Mouse (Mus musculus): Measurements from ENCODE around the gene Tbx15.

The Tbx15 gene

DNA sequence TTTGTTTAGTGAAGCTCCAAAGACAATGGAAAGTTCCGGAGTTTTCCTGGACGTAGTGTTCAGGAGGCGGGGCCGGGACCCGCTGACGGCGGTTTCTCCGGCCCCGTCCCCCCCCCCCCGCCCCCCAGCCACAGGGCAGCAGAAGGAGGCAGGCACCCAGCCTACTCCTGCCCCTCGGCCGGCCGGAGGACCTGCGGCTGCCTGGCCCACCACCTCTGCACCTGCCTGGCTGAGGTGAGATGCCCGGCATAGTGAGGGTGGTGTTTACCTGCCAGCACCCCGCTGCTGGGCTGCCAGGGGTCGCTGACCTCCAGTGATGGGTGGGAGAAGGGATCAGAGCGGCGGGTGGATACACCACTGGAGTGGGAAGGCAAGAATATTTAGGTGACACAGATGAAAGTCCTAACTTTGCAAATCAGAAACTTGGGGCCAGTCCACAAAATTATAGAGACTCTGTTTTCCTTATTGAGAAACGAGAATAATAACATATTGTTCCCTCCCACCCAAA is at the start of gene Tbx15:
TSS of gene Tbx15 (plus strand) at position 169 of the 508 bp plus-strand sequence.
- DNase-seq: no peak

DNA sequence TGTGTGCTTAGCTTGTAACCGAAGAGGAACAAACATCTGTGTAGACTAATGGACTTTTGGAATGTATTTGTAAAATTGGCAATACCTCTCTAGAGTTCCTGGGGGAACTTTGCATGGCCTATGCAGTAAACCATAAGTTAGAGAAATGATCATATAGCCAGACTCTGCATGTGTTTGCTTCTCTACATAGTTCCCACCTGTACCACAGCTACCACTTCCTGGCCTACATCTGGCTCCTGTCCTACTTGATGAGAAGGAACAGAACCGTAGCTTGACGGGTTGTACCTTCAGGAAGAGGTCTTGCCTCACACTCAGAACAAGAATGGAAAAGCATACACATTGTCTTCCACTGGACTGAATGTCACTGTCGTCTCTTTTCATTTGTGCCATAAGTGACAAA is 46.6 kb upstream of the Tbx15 start:
- DNase-seq: no peak

DNA sequence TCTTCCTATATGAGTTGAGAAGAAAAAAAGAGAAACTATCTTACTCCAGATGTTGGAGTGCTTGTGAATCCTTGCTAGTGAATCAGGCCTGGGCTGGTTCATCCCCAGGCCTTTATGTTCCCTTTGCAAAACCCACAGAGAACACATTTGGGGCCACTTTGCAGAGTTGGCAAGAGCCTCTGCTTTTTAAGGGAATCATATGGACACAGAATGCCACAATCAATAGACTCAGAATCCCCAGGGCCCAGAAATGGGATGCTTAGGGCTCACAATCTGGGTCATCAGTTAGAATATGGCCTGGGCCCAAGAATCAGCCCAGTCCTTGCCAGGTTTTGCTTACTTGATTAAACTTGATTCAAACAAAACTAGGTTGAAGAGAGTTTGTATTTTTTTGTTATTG is 36.9 kb upstream of the Tbx15 start:
- no peak for DNase-seq

GRCm38 (mm10) chr3:99208416-99208815 is 31.8 kb upstream of the Tbx15 start:
- DNase-seq: no peak

GRCm38 (mm10) chr3:99211105-99211698 is 29.0 kb upstream of the Tbx15 start:
- DNase-seq: peak in 1 of 2 experiments; percentile 17

- DNase-seq: no peak
These were observed 12.4 kb upstream of the Tbx15 start for GRCm38 (mm10) chr3:99227807-99228206.

DNA sequence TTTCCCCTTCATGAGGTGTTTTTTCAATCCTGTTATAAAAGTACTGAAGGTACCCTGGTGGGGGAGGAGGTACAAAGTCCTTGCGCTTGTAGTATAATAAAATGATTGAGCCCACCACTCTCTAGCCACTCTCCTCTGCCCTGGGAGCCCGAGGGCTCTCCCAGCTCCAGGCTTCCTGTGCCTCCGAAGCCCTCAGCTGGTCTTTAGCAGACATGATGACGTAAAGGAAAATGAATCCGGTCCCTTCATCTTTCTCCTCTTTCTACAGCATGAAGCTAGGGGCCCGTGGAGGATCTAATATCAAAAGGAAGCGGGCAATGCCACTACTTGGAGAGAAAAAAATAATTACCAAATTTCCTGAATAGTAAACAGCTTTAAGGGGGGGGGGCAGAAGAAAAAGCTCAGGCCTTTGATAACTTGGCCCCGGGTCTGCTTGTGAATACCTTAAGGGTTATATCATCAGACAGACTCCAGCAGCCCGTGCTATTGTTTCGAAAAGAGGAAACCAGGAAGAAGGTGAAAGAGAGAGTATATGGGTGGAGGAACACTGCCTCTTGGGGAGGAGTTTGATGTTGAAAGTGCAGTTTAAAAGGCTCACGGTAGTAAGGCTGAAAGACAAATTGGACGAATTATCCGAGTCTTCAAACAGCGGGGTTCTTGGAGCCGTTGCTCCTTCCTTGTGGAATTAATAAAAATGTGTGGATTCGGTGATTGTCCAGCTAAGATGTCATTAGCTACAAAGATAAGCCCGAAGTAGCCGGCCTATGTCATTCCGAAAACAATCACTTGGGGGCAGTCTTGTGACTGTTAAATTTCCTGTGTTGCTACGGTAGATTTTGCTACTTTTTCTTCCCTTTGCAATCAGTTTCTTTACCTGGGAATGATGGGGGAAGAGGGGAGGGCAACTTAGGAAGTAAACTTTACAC is 6.5 kb upstream of the Tbx15 start:
- peak; percentile 70 to 73 for DNase-seq

- no peak for DNase-seq
These were observed 5.8 kb upstream of the Tbx15 start for GRCm38 (mm10) chr3:99234319-99234869.

GRCm38 (mm10) chr3:99235116-99235803 is 4.9 kb upstream of the Tbx15 start:
- no peak for DNase-seq

GRCm38 (mm10) chr3:99235804-99236755 is 4.1 kb upstream of the Tbx15 start:
- DNase-seq: no peak

GRCm38 (mm10) chr3:99238691-99239090 is 1.5 kb upstream of the Tbx15 start:
- no peak for DNase-seq

- no peak for DNase-seq
These were observed 708 bp upstream of the Tbx15 start for GRCm38 (mm10) chr3:99239301-99240045.

DNA sequence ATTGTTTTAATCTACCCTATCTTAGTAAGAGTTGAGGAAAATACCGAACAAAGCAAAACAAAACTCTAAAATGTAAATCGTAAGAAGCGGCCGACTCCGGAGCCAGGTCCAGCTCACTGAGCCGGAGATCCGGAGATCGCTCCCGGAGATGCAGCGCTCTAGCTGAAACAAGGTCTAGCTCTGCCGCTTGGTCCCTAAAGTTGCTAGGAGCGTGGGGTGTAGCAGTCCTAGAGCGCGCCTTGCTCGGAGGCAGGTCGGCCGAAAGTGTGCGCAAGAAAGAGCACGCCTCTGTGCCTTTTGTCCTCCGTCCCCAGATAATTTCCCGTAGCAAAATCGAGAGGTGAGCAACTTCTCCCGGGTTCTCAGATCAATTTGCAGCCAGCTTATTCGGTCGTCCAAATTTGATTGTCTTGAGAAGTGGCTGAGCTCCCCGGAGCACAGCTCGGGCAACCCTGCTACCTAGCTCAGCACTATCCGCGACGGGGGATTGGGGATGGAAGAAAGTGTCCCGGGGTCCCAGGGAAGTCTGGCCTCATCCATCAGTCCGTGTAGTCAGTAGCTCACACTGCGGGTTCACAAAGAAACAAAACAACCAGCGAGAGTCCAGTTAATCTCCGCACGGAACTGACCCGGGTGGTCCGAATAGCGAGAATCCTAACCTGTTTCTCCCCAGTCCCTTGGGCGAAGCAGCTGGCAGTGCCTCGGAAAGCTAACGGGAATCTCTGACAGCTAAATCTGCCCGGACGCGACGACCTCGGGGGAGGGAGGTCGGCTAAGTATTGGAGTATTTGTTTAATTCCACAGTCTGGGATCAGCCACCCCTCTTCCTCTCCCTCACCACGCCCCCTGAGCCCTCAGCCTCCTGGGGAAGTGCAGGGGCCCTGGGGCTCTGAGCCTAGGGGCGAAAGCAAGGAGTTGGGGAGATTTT is 894 bp downstream of the Tbx15 start:
- peak in 1 of 2 experiments; percentile 56 for DNase-seq

DNA sequence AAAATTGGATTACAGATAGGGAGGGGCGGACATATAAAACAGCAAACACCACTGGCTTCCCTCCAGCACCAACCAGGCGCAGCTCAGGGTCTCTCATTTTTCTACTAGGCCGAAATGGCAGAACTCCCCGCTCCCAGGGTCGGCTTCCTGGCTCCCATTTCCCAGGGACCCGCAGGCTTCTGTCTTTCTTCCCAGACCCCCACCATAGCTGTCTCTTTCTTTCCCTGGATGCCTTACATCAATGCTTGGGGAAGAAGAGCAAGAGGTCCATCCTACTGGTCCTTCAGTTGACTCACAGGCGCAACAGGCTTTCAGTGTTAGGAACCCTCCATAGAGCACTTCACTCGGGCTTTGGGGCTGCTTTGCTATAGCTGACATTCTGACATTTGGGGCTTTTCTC is 2.3 kb downstream of the Tbx15 start:
- DNase-seq: no peak

DNA sequence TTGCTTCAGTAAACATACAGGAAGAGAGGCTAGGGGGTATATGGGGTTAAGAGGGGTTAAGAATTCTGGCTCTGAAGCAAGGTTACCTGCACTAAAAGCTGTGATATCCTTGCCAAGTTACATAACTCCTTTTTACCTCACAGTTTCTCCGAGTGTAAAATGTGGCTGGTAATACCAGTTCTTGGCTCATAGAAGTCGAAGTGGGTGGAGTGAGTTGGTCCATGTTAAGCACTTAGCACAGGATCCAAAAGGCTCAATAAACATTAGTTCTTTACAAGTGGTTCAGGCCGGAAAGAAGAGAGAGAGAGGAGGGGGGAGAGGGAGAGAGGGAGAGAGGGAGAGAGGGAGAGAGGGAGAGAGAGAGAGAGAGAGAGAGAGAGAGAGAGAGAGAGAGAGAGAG is 5.2 kb downstream of the Tbx15 start:
- DNase-seq: no peak

GRCm38 (mm10) chr3:99246629-99247028 is 6.4 kb downstream of the Tbx15 start:
- DNase-seq: no peak

- DNase-seq: no peak
These were observed 7.4 kb downstream of the Tbx15 start for GRCm38 (mm10) chr3:99247586-99247985.

GRCm38 (mm10) chr3:99247996-99248801 is 8.0 kb downstream of the Tbx15 start:
- no peak for DNase-seq

All from kidney, postnatal 4 days (tissue).